Mouse (Mus musculus): Measurements from ENCODE around the gene Etl4.

DNA sequence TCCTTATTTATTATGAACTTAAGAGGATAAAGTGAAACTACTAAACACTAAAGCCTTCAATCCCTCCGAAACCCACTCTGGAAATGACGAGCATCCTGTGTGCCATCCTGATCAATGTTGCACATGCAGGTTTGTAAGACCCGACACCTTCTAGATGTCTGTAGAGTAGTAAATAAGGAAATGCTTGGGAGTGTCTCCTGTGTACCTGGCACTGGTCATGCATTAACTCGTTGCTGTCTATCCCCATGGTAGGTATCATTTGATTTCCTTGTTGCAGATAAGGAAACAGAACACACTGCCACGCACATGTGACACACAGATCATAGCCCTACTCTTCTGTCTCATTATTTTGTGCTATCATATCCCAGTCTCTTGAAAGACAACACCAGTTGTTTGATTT, 851.7 kb downstream of the Etl4 start:
- no peak for TF ChIP-seq TCF12 (IDR thresholded peaks at IDR 0.05; ENCODE audit: insufficient read depth, poor library complexity, severe bottlenecking)
- no peak for TF ChIP-seq SRF (IDR thresholded peaks at IDR 0.05; ENCODE audit: control insufficient read depth, insufficient read length, low read depth)
- TF ChIP-seq POLR2AphosphoS2 (IDR thresholded peaks at IDR 0.05; ENCODE audit: insufficient read length, low read depth), result no peak

All from myocyte (in vitro differentiated cells).